Mouse (Mus musculus) thymus, adult 2 months (tissue): ENCODE measurements around the gene Zgrf1. TPM values are rescaled to one million over a fixed set of nuclear protein-coding genes. Genes with fewer than 3 reads are reported as not detected.

Experiments used
- DNase-seq: peaks from one replicate; pipeline ENCODE4 v3.0.0; 2021
- H3K27ac ChIP-seq: fragments of 200-500 bp; 2 replicates; pipeline ENCODE4 v1.5.1; 2012; ENCODE audit warnings: low read length, control low read depth; ENCODE audit not compliant: control insufficient read depth, insufficient read depth
- H3K27me3 ChIP-seq: fragments of 200-500 bp; 2 replicates; pipeline ENCODE4 v1.6.1; 2012; ENCODE audit warnings: mild to moderate bottlenecking, low read length, moderate library complexity, mixed read lengths; ENCODE audit not compliant: control insufficient read depth, insufficient read depth
- H3K36me3 ChIP-seq: fragments of 200-500 bp; 2 replicates; pipeline ENCODE4 v1.6.1; 2012; ENCODE audit warnings: mild to moderate bottlenecking, low read length, moderate library complexity; ENCODE audit not compliant: control insufficient read depth, insufficient read depth
- H3K4me1 ChIP-seq: fragments of 200-500 bp; replicated peaks from 2 replicates; pipeline ENCODE4 v1.6.1; 2012; ENCODE audit warnings: low read length; ENCODE audit not compliant: control insufficient read depth, insufficient read depth
- H3K4me3 ChIP-seq: fragments of 200-500 bp; 2 replicates; pipeline ENCODE4 v1.5.1; 2012; ENCODE audit warnings: mild to moderate bottlenecking, low read length, control low read depth, moderate library complexity; ENCODE audit not compliant: control insufficient read depth, insufficient read depth
- CTCF ChIP-seq: fragments of 200-500 bp; IDR thresholded peaks from 2 replicates; pipeline ENCODE4 v1.5.1; 2012; ENCODE audit warnings: mild to moderate bottlenecking, control low read depth, low read length, moderate library complexity, borderline replicate concordance; ENCODE audit not compliant: control insufficient read depth, poor library complexity, insufficient read depth; ENCODE audit errors: extremely low read depth
- POLR2A ChIP-seq: fragments of 200-500 bp; IDR thresholded peaks from 2 replicates; pipeline ENCODE4 v1.6.1; 2012; ENCODE audit warnings: mild to moderate bottlenecking, low read length, control low read depth, moderate library complexity; ENCODE audit not compliant: control insufficient read depth, poor library complexity, insufficient read depth; ENCODE audit errors: extremely low read depth
- WGBS: fragments of 180-500 bp; shearing (Covaris S2); methylation state at CpG from one replicate; pipeline ENCODE4 v1.1.7; 2018; 5-methylcytosine and 5-hydroxymethylcytosine counted together
- polyA plus RNA-seq: library from polyadenylated mRNA; depleted of rRNA; stranded (reverse); fragments of >200 nt; gene quantifications from 2 replicates; pipeline ENCODE4 v1.2.3, GENCODE M21; 2012; rRNA removed

Gene Zgrf1
- polyA plus RNA-seq, 1 experiment, result 2.6 TPM

GRCm38 (mm10) chr3:127660712-127661111 is 107.4 kb downstream of the Zgrf1 start:
- 88% methylated on average over 7 of the region's 7 CpGs for WGBS
- Histone ChIP-seq H3K27ac (no peak overlapping the region), H3K4me3 (no peak overlapping the region), H3K36me3 (no peaks in the 10 kb centered on the region), H3K4me1 (no peaks in the 10 kb centered on the region), H3K27me3 (no peaks in the 10 kb centered on the region)
- TF ChIP-seq CTCF, result no peak
- no peak for TF ChIP-seq POLR2A
- no peak for DNase-seq

- WGBS, result 91% methylated on average over 22 of the region's 22 CpGs
- TF ChIP-seq POLR2A (no peak), CTCF (no peak)
- Histone ChIP-seq H3K4me3 (no peak overlapping the region), H3K27ac (no peak overlapping the region), H3K36me3 (no peaks in the 10 kb centered on the region), H3K27me3 (no peaks in the 10 kb centered on the region), H3K4me1 (no peaks in the 10 kb centered on the region)
- no peak for DNase-seq
Observed at GRCm38 (mm10) chr3:127661646-127662531, 108.6 kb downstream of the Zgrf1 start.

Other genes with a start within 250 kb of the Zgrf1 start
- gene Ank2, start 54.1 kb upstream of the Zgrf1 start, polyA plus RNA-seq, result 2.4 and 4.6 TPM in 2 replicates
- 2.8 and 3.5 TPM in 2 replicates for gene Larp7, start 140 bp upstream of the Zgrf1 start, polyA plus RNA-seq
- gene Neurog2, start 79.6 kb downstream of the Zgrf1 start, polyA plus RNA-seq, result 0.09 and 0.20 TPM in 2 replicates
- 1.7 and 1.8 TPM in 2 replicates for gene Alpk1, start 227.0 kb downstream of the Zgrf1 start, polyA plus RNA-seq
- 2.5 and 3.1 TPM in 2 replicates for gene Tifa, start 236.3 kb downstream of the Zgrf1 start, polyA plus RNA-seq